Mouse (Mus musculus) c-Kit-positive CD71-negative TER-119-negative erythroid progenitor cells, embryonic 14.5 days (primary cell): ENCODE data around the gene Hhipl2.
"Not testable (repeated sequence)": the region's sequence is repeated elsewhere in the genome, so short reads cannot be mapped to it uniquely, and the experiment has no call there.

Source experiments
- DNase-seq: peaks from one replicate; pipeline ENCODE4 v3.0.0-alpha.2; 2013; ENCODE audit warnings: low read depth

Gene Hhipl2

GRCm38 (mm10) chr1:183417873-183418272, at the start of gene Hhipl2:
Hhipl2 (plus strand) TSS chr1:183418215.
- DNase-seq = no peak

DNA sequence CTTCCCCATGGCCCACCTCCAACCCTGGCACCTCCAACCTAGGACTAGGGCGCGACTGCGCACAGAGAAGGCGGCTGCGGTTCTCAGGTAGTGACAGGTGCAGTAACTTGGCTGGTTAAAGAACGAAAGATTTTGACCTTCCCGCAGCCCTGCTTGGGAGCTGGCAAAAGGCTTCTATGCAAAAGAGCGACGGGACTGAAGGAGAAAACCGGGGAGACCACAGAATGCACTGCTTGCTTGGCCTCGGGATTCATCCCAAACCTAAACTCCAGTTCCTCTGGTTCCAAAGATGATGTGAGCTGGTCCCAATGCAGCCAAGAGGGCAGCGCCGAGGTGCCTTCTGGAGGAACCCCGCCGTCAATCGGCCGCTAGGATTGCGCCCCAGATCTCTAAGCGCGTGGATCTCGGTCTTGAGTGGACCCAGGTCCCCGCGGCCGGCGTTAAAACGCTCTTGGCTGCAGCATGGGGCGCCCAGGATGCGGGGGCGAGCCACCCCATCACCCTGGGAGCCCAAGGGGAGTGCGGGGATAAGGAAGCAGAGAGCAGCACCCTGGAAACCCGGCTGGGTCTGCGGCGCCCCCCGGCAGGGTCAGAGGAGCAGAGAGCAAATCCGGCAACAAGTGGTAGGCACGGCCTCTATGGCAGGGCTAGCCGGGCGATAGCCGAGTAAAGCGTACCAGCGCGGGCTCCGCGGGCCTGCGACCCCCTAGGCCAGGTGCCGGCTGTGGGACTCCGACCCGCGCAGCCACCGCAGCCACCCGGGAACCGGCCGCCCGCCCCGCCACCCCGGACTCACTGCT, 49.2 kb upstream of the Hhipl2 start:
- DNase-seq = no peak

- DNase-seq = peak; percentile 73
Measured at GRCm38 (mm10) chr1:183369427-183370014, 48.5 kb upstream of the Hhipl2 start, which contains the start of gene Mia3. Mia3 (minus strand) TSS chr1:183369553.

- no peak for DNase-seq
Measured at GRCm38 (mm10) chr1:183374728-183375127, 43.3 kb upstream of the Hhipl2 start.

DNA sequence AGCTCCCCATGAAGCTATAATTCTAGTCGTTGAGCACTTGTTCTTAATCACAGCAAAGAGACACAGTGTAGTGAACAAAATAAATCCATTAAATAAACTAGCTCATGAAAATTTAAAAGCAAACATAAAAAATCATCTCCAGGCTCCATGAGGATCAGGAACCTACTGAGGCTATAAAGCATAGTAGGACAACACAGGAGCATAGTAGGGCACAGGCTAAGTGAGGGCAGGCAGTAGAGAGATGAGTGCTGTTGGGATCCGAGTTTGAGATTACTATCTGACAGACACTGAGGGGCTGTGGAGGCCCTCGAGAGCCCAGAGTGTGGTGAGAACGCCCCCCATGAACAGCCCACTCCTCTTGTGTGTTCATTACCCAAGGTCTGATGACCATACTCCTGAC, 41.0 kb upstream of the Hhipl2 start:
- DNase-seq = no peak

- no peak for DNase-seq
Measured at GRCm38 (mm10) chr1:183378321-183378941, 39.6 kb upstream of the Hhipl2 start.

- not testable (repeated sequence) for DNase-seq
Measured at GRCm38 (mm10) chr1:183379376-183379775, 38.6 kb upstream of the Hhipl2 start.

GRCm38 (mm10) chr1:183381816-183382215, 36.2 kb upstream of the Hhipl2 start:
- no peak for DNase-seq

DNA sequence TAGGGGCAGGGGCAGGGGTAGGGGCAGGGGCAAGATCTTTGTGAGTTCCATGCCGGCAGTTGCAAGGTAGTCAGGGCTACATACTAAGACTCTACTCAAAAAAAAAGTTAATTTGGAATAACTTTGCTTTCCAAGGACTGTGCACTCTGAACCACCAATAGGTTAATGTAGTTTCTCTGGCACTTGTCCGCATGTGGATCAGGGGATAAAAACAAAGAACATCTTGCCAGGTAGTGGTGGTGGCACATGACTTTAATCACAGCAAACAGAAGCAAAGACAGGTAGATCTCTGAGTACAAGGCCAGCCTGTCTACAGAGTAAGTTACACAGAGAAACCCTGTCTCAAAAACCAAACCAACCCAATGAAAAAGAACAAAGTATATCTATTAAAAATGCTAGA, 35.4 kb upstream of the Hhipl2 start:
- no peak for DNase-seq

- DNase-seq = not testable (repeated sequence)
Measured at GRCm38 (mm10) chr1:183387421-183387820, 30.6 kb upstream of the Hhipl2 start.

DNA sequence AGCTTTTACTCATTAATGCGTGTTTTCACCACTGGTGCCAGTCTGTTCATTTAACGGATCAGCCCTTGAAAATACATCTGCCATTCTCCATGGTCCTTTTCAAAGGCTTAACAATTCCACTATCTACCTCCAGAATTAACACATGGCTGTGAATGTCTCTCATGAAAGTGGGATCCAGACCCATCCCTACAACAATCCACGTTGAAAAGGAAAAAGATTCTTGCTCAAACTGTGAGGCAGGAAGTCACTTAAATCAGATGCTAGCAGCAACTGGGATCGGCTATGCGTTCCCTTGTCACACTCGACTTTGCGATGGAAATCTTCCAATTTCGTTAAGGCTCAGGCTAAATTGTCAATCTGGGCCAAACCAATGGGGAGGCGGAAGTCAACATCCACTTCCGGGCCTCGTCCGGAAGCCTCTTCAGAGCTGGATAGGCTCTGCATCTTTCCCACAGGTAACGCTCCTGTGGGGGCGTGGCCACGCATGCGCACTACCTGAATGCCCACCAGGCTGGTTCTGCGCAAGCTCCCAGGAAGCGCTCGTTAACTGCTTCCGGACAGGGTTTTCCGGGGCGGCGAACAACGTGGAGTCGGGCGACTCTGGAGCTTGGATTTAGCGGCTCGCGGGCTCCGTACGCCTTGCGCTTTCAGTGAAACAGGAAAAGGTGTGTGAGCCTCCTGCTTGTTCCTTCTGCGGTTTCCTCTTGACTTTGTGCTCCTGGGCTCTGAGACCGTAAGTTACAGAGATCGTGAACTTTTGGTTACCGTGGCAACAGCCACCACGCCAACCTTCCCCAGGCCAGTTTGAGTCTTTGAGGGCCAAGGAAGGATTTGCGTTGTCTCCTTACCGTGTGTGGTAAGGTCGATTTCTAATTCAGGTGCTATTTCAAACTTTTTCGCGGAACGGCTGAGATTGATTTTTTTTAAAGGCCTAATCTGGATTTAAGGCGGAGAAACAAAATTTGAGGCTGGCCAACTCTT, 29.3 kb upstream of the Hhipl2 start, which contains the start of gene Taf1a:
Gene Taf1a (plus strand): TSS at position 556 of the 981 bp plus-strand sequence.
- DNase-seq = peak; percentile 81

- DNase-seq = no peak
Measured at GRCm38 (mm10) chr1:183403396-183403795, 14.6 kb upstream of the Hhipl2 start.

GRCm38 (mm10) chr1:183414081-183414727, 3.8 kb upstream of the Hhipl2 start:
- DNase-seq = no peak

DNA sequence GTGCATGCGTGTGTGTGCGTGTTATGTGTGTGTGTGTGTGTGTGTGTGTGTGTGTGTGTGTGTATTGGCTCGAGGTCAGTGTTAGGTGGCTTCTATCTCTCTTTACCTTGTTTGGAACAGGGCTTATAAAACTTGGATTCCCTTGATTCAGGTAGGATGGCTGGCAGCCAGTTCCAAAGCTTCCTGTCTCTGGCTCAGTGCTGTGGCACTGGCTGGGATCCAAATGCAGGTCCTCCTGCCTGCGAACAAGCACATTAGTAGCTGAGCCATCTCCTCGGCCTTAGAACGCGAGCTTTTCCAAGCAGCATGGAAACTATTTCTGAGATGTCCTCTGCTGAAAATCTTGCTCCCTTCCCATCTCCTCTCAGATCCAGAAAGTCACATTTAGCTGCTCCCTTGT, 1.7 kb downstream of the Hhipl2 start:
- DNase-seq = no peak

GRCm38 (mm10) chr1:183420296-183420695, 2.3 kb downstream of the Hhipl2 start:
- DNase-seq = no peak

DNA sequence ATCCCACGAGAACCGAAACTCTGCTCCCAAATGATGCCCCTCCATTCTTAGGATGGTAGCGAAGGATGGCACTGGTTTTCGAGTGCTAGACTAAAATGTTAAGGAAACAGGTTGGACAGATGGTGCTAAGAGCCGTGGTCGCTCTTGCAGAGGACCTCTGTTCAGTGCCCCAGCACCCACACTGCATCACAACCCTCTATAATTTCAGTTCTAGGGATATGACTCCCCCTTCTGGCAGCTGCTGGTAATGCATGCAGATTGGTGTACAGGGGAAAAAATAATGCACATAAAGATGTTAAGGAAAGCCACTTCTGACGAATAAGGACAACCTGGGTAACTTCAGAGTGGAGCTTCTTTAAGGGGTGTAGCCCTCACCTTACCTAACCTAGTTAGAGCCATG, 6.1 kb downstream of the Hhipl2 start:
- DNase-seq = no peak

GRCm38 (mm10) chr1:183434918-183435317, 16.9 kb downstream of the Hhipl2 start:
- no peak for DNase-seq

- peak; percentile 25 for DNase-seq
Measured at GRCm38 (mm10) chr1:183439036-183439435, 21.0 kb downstream of the Hhipl2 start.

DNA sequence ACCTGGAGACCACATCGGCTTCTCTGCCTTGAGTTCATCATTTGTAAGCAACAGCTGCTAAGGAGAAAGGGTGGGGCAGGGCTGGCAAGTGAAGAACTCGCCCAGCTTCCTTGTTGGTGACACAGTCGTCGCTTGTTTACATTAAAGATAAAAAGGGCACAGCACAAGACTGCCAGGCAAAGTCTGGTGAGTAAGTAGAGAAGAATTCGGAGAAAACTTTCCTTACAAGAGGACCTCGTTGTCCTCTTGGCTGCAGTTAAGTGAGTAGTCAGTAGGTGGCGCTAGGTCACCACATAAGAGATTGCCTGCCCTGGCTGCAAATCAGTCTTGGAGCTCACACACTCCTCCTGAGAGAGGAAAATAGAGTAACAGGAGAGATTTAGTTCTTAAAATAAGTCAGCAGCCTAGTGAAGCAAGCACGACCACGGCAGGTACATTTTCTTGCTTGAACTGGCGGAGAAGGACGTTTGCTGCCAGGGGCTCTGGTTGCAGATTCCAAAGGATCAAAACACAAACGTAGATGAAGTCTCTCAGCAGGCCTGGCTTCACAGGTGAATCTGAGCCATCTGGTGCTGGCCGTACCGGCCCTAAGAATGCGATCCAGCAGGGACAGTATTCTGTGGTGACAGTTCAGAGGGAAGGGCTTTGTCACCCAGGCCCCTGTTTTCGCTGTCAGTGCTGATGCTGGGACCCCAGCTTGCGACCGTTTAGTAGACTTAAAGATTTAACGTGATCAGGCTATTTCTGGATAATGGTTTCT, 24.2 kb downstream of the Hhipl2 start:
- DNase-seq = peak; percentile 67

GRCm38 (mm10) chr1:183453066-183453465, 35.1 kb downstream of the Hhipl2 start:
- no peak for DNase-seq
